Mouse (Mus musculus): ENCODE measurements around the gene Arhgap1.

GRCm38 (mm10) chr2:91652863-91653262, 3.2 kb downstream of the Arhgap1 start:
- TF ChIP-seq POLR2A (IDR thresholded peaks at IDR 0.05; ENCODE audit: extremely low read depth, insufficient read depth, low read length) (no peak), CTCF (IDR thresholded peaks at IDR 0.05; ENCODE audit: extremely low read depth, insufficient read depth, low read length) (no peak)

Measured in cortical plate, adult 2 months (tissue).